In genomic region chr5:144214453-144214852, GRCm38 (mm10) we compare ENCODE assay signal across 9 mouse cellular contexts. TPM values are rescaled to one million over a fixed set of nuclear protein-coding genes. Genes with fewer than 3 reads are reported as not detected.
A peak's percentile ranks its signal among the peaks of the same experiment; 100 is the strongest.
DNase-seq lines count a peak whose midpoint lies in the region; ATAC-seq and TF ChIP-seq lines count a peak whose summit lies in the region.
"Had no signal": no experiment of that assay in that cellular context is flagged by ENCODE, and none has a peak within 500 bp of the region (broad histone marks: within the 10 kb centered on the region; RNA-seq: fewer than 3 reads in every experiment).

No protein-coding gene starts in this region.

- no peaks in the 10 kb centered on the region for H3K4me1 ChIP-seq in kidney, adult 2 months (ENCODE audit: control insufficient read depth, insufficient read depth, low read length)
- H3K4me1 ChIP-seq in E14TG2a.4 (replicated peaks; ENCODE audit: low read depth, low read length), result peaks cover 63% of the 10 kb centered on the region
- no peaks in the 10 kb centered on the region for H3K4me1 ChIP-seq in liver, postnatal 0 days (ENCODE audit: insufficient read depth)
- H3K4me1 ChIP-seq: embryonic facial prominence, embryonic 15.5 days had no signal

- H3K36me3 ChIP-seq in kidney, adult 2 months (ENCODE audit: control insufficient read depth, insufficient read depth, low read length), result 0 out of 2 replicates have a peak, but pooled peaks cover 3% of the 10 kb centered on the region
- peaks cover 18% of the 10 kb centered on the region for H3K36me3 ChIP-seq in E14TG2a.4 (ENCODE audit: insufficient read depth, low read length)
- peaks cover 14% of the 10 kb centered on the region for H3K36me3 ChIP-seq in liver, postnatal 0 days (replicated peaks; ENCODE audit: insufficient read depth, low read length)

- no peaks in the 10 kb centered on the region for H3K27me3 ChIP-seq in kidney, adult 2 months (replicated peaks; ENCODE audit: control insufficient read depth, insufficient read depth, low read length)
- H3K27me3 ChIP-seq in E14TG2a.4 (ENCODE audit: insufficient read depth, low read length), result no peaks in the 10 kb centered on the region
- H3K27me3 ChIP-seq in liver, postnatal 0 days (ENCODE audit: insufficient read depth, low read length), result no peaks in the 10 kb centered on the region
- H3K27me3 ChIP-seq: embryonic facial prominence, embryonic 15.5 days had no signal

- H3K4me3 ChIP-seq in kidney, adult 2 months (ENCODE audit: insufficient read depth, low read depth, low read length), result no peak overlapping the region
- H3K4me3 ChIP-seq in E14TG2a.4 (replicated peaks; ENCODE audit: low read length), result peak overlapping the region; percentile 54; the same call in 1 of the 2 replicates
- H3K4me3 ChIP-seq in liver, postnatal 0 days (ENCODE audit: low read depth, low read length), result no peak overlapping the region
- H3K4me3 ChIP-seq: embryonic facial prominence, embryonic 15.5 days had no signal

- H3K4me2 ChIP-seq in liver, postnatal 0 days (ENCODE audit: low read depth, low read length), result no peak overlapping the region
- H3K4me2 ChIP-seq: embryonic facial prominence, embryonic 15.5 days had no signal

- 37% methylated on average over 7 of the region's 7 CpGs for WGBS in kidney, adult 2 months
- 35% methylated on average over 7 of the region's 7 CpGs for WGBS in liver, postnatal 0 days (ENCODE audit: insufficient replicate concordance)

- no peak overlapping the region for H3K9ac ChIP-seq in liver, postnatal 0 days (replicated peaks)
- H3K9ac ChIP-seq: embryonic facial prominence, embryonic 15.5 days had no signal

- no peak for TF ChIP-seq EP300 in liver, postnatal 0 days (IDR thresholded peaks at IDR 0.05; ENCODE audit: low read depth)

- H3K27ac ChIP-seq in kidney, adult 2 months (ENCODE audit: insufficient read depth, low read depth, low read length), result no peak overlapping the region
- no peak overlapping the region for H3K27ac ChIP-seq in liver, postnatal 0 days (ENCODE audit: low read depth)
- H3K27ac ChIP-seq: embryonic facial prominence, embryonic 15.5 days had no signal

- intact Hi-C loops in gastrocnemius, postnatal 14 days (cut with DNase I; ENCODE audit: low total_unique reads), result no loop called here

- no peaks in the 10 kb centered on the region for H3K9me3 ChIP-seq in E14TG2a.4 (ENCODE audit: low read length)
- no peaks in the 10 kb centered on the region for H3K9me3 ChIP-seq in liver, postnatal 0 days (ENCODE audit: low read length)
- H3K9me3 ChIP-seq: embryonic facial prominence, embryonic 15.5 days had no signal

- no peak; the same call in 1 of the 2 replicates for ATAC-seq in liver, postnatal 0 days

- peak; percentile 56 for DNase-seq in kidney, adult 2 months
- no peak for DNase-seq in kidney, adult 11 months
- peak; percentile 75 for DNase-seq in adrenal gland, postnatal 36 days
- DNase-seq in gastrocnemius, postnatal 14 days, result peak; percentile 64
- DNase-seq in liver, postnatal 0 days, result peak; percentile 67
- DNase-seq in spleen, adult 18-20 months, result peak; percentile 42 to 67
- no peak for DNase-seq in frontal cortex, postnatal 14 days (ENCODE audit: low spot score in 2 of 2)

- peak; percentile 84 for TF ChIP-seq CTCF in kidney, adult 2 months (conservative IDR thresholded peaks at IDR 0.05; ENCODE audit: insufficient read depth, insufficient read length, low read depth, low read length)
- peak; percentile 97 for TF ChIP-seq CTCF in E14TG2a.4 (conservative IDR thresholded peaks at IDR 0.05; ENCODE audit: low read length)
- TF ChIP-seq CTCF in liver, postnatal 0 days (IDR thresholded peaks at IDR 0.05; ENCODE audit: low read depth), result peak; percentile 90

- no peak for TF ChIP-seq POLR2A in kidney, adult 2 months (IDR thresholded peaks at IDR 0.05; ENCODE audit: low read depth, low read length)

RNA-seq across cellular contexts. Expression of gene Tecpr1, which starts 9.0 kb away (rescaled TPM):
- 35.6 and 36.6 TPM in 2 replicates for polyA plus RNA-seq in kidney, adult 2 months (2012; rRNA removed)
- 100 to 1,000 TPM in 1 of 2 experiments, 10 to 100 TPM in 1; 92.8 to 111 TPM for total RNA-seq in adrenal gland, postnatal 36 days (2021)
- 10 to 100 TPM; 13.9 to 17.8 TPM for total RNA-seq in gastrocnemius, postnatal 14 days (2021)
- polyA plus RNA-seq in liver, postnatal 0 days (2015; fragmentation: Nextera tagmentation; extraction: Ambion mirVana), result 2.1 and 2.5 TPM in 2 replicates

RNA-seq across cellular contexts. Expression of gene Bhlha15, which starts 24.4 kb away (rescaled TPM):
- 0.14 and 0.24 TPM in 2 replicates for polyA plus RNA-seq in kidney, adult 2 months (2012; rRNA removed)
- under 1 TPM; 0.69 to 0.86 TPM for total RNA-seq in adrenal gland, postnatal 36 days (2021)
- total RNA-seq in gastrocnemius, postnatal 14 days (2021), result not detected
- 0.16 and 0.19 TPM in 2 replicates for polyA plus RNA-seq in liver, postnatal 0 days (2015; fragmentation: Nextera tagmentation; extraction: Ambion mirVana)

RNA-seq across cellular contexts. Expression of gene Bri3, which starts 29.8 kb away (rescaled TPM):
- 190 and 242 TPM in 2 replicates for polyA plus RNA-seq in kidney, adult 2 months (2012; rRNA removed)
- 100 to 1,000 TPM; 115 to 151 TPM for total RNA-seq in adrenal gland, postnatal 36 days (2021)
- total RNA-seq in gastrocnemius, postnatal 14 days (2021), result 10 to 100 TPM; 39.1 to 39.7 TPM
- 51.1 and 53.0 TPM in 2 replicates for polyA plus RNA-seq in liver, postnatal 0 days (2015; fragmentation: Nextera tagmentation; extraction: Ambion mirVana)

Comparison
In these comparisons a context has a peak if more than half of its experiments do, and no peak if none do; other contexts are left out.
1. DNase-seq: peak in kidney, adult 2 months (single experiment), adrenal gland, postnatal 36 days (2 of 2), gastrocnemius, postnatal 14 days (single experiment), liver, postnatal 0 days (single experiment) and spleen, adult 18-20 months (2 of 2); none in kidney, adult 11 months (single experiment) and frontal cortex, postnatal 14 days (0 of 2).
2. RNA of gene Tecpr1, which starts 9.0 kb away (total RNA-seq): 92.8 to 111 TPM in adrenal gland, postnatal 36 days; 13.9 to 17.8 TPM in gastrocnemius, postnatal 14 days; every median in the first group is over 4 times any median in the second.
3. Peak in every context shown above with its lines, with median percentiles within 50 percentile points of each other: CTCF ChIP-seq.